Comparison of ENCODE assay signal across 12 mouse cellular contexts in genomic region chr3:52060886-52061285, GRCm38 (mm10).
"Had no signal": no experiment of that assay in that cellular context is flagged by ENCODE, and none has a peak within 500 bp of the region (broad histone marks: within the 10 kb centered on the region; RNA-seq: fewer than 3 reads in every experiment).

No protein-coding gene starts in this region.

- H3K4me3 ChIP-seq: limb, embryonic 15.5 days; liver, embryonic 13.5 days; lung, embryonic 15.5 days; midbrain, embryonic 15.5 days had no signal

- H3K9ac ChIP-seq: limb, embryonic 15.5 days; liver, embryonic 13.5 days; liver, postnatal 0 days; lung, embryonic 15.5 days; midbrain, embryonic 15.5 days had no signal

- H3K9me3 ChIP-seq: limb, embryonic 15.5 days; liver, embryonic 13.5 days; lung, embryonic 15.5 days; midbrain, embryonic 15.5 days had no signal

- H3K4me2 ChIP-seq: limb, embryonic 15.5 days; liver, embryonic 13.5 days; lung, embryonic 15.5 days had no signal

- H3K27ac ChIP-seq: kidney, postnatal 0 days; limb, embryonic 15.5 days; liver, embryonic 13.5 days; lung, embryonic 15.5 days had no signal

- H3K4me1 ChIP-seq: limb, embryonic 15.5 days had no signal

- DNase-seq: kidney, adult 9 months; kidney, postnatal 36 days; layer of hippocampus, adult 9-11 months; layer of hippocampus, postnatal 36 days; liver, embryonic 13.5 days; liver, postnatal 0 days; right cerebral cortex, postnatal 14 days; thymus, postnatal 4 days had no signal

- ATAC-seq: liver, postnatal 0 days had no signal

- H3K27me3 ChIP-seq: limb, embryonic 15.5 days; liver, embryonic 13.5 days; lung, embryonic 15.5 days; midbrain, embryonic 15.5 days had no signal

- H3K36me3 ChIP-seq: limb, embryonic 15.5 days; liver, embryonic 13.5 days; lung, embryonic 15.5 days; midbrain, embryonic 15.5 days had no signal
